10 mouse cellular contexts compared by ENCODE assay signal in genomic region chr15:84301641-84302420, GRCm38 (mm10). TPM values are rescaled to one million over a fixed set of nuclear protein-coding genes. Genes with fewer than 3 reads are reported as not detected.
DNase-seq lines count a peak whose midpoint lies in the region; ATAC-seq lines count a peak whose summit lies in the region.
"Had no signal": no experiment of that assay in that cellular context is flagged by ENCODE, and none has a peak within 500 bp of the region (broad histone marks: within the 10 kb centered on the region; RNA-seq: fewer than 3 reads in every experiment).

No protein-coding gene starts in this region.

- 56% methylated on average over 8 of the region's 8 CpGs for WGBS in heart, embryonic 12.5 days
- WGBS in forebrain, embryonic 10.5 days, result 19% methylated on average over 8 of the region's 8 CpGs
- 21% methylated on average over 8 of the region's 8 CpGs for WGBS in hindbrain, embryonic 16.5 days
- 28% methylated on average over 8 of the region's 8 CpGs for WGBS in neural tube, embryonic 12.5 days

- peak overlapping the region; percentile 29; the same call in 1 of the 2 replicates for H3K9ac ChIP-seq in heart, embryonic 12.5 days
- no peak overlapping the region; the same call in 1 of the 2 replicates for H3K9ac ChIP-seq in hindbrain, embryonic 16.5 days (ENCODE audit: low read depth, low read length)
- H3K9ac ChIP-seq in neural tube, embryonic 12.5 days, result 0 out of 2 replicates have a peak overlapping the region, but pooled peaks have one; percentile 3

- no peaks in the 10 kb centered on the region; the same call in 1 of the 2 replicates for H3K27me3 ChIP-seq in heart, embryonic 12.5 days (replicated peaks)
- H3K27me3 ChIP-seq in forebrain, embryonic 10.5 days (ENCODE audit: poor library complexity, severe bottlenecking), result peaks cover 71% of the 10 kb centered on the region
- H3K27me3 ChIP-seq in hindbrain, embryonic 16.5 days (replicated peaks; ENCODE audit: control insufficient read depth, insufficient read depth, low read length), result no peaks in the 10 kb centered on the region
- H3K27me3 ChIP-seq in neural tube, embryonic 12.5 days (replicated peaks), result no peaks in the 10 kb centered on the region

- H3K27ac ChIP-seq in heart, embryonic 12.5 days (ENCODE audit: poor library complexity, severe bottlenecking), result no peak overlapping the region
- peak overlapping the region; percentile 82 for H3K27ac ChIP-seq in forebrain, embryonic 10.5 days
- H3K27ac ChIP-seq in hindbrain, embryonic 16.5 days (ENCODE audit: low read depth, low read length), result peak overlapping the region; percentile 65
- H3K27ac ChIP-seq in neural tube, embryonic 12.5 days, result peak overlapping the region; percentile 10; the same call in 1 of the 2 replicates

- ATAC-seq in heart, embryonic 12.5 days (ENCODE audit: insufficient number of reproducible peaks, low FRiP score), result no peak
- no peak for ATAC-seq in hindbrain, embryonic 16.5 days
- ATAC-seq in neural tube, embryonic 12.5 days (ENCODE audit: low FRiP score, low read depth), result no peak

- H3K4me3 ChIP-seq in heart, embryonic 12.5 days, result no peak overlapping the region
- peak overlapping the region; percentile 2; the same call in 1 of the 2 replicates for H3K4me3 ChIP-seq in forebrain, embryonic 10.5 days
- H3K4me3 ChIP-seq in hindbrain, embryonic 16.5 days (ENCODE audit: low read length), result no peak overlapping the region
- H3K4me3 ChIP-seq in neural tube, embryonic 12.5 days, result no peak overlapping the region
- H3K4me3 ChIP-seq: myocyte had no signal

- H3K4me2 ChIP-seq in heart, embryonic 12.5 days, result no peak overlapping the region
- H3K4me2 ChIP-seq in hindbrain, embryonic 16.5 days (ENCODE audit: low read length), result no peak overlapping the region
- H3K4me2 ChIP-seq in neural tube, embryonic 12.5 days (replicated peaks), result 0 out of 2 replicates have a peak overlapping the region, but pooled peaks have one; percentile 7

- H3K36me3 ChIP-seq in heart, embryonic 12.5 days, result peaks cover 17% of the 10 kb centered on the region
- H3K36me3 ChIP-seq in forebrain, embryonic 10.5 days (replicated peaks), result no peaks in the 10 kb centered on the region
- H3K36me3 ChIP-seq in hindbrain, embryonic 16.5 days (ENCODE audit: control insufficient read depth, insufficient read depth, low read length), result no peaks in the 10 kb centered on the region
- H3K36me3 ChIP-seq in neural tube, embryonic 12.5 days, result no peaks in the 10 kb centered on the region

- no peaks in the 10 kb centered on the region for H3K9me3 ChIP-seq in heart, embryonic 12.5 days (replicated peaks)
- no peaks in the 10 kb centered on the region for H3K9me3 ChIP-seq in forebrain, embryonic 10.5 days
- H3K9me3 ChIP-seq in hindbrain, embryonic 16.5 days (ENCODE audit: control insufficient read depth, low read length), result no peaks in the 10 kb centered on the region
- H3K9me3 ChIP-seq in neural tube, embryonic 12.5 days, result no peaks in the 10 kb centered on the region

- no peak for DNase-seq in heart, postnatal 4 days
- no peak for DNase-seq in forebrain, embryonic 10.5 days (ENCODE audit: extremely low spot score, low spot score)
- DNase-seq in B cell, adult 2 months, result no peak
- no peak for DNase-seq in cerebellum, adult 9-11 months
- DNase-seq in adrenal gland, postnatal 4 days (ENCODE audit: low spot score in 2 of 2), result no peak
- DNase-seq: kidney, adult 9 months had no signal

- peaks cover 40% of the 10 kb centered on the region for H3K4me1 ChIP-seq in heart, embryonic 12.5 days (replicated peaks)
- peaks cover 74% of the 10 kb centered on the region for H3K4me1 ChIP-seq in forebrain, embryonic 10.5 days
- peaks cover 55% of the 10 kb centered on the region for H3K4me1 ChIP-seq in hindbrain, embryonic 16.5 days (ENCODE audit: control insufficient read depth, insufficient read depth, low read depth, low read length)
- H3K4me1 ChIP-seq in neural tube, embryonic 12.5 days, result peaks cover 78% of the 10 kb centered on the region

RNA-seq across cellular contexts. Expression of gene Parvg, which starts 22.0 kb away (rescaled TPM):
- 0.92 and 1.4 TPM in 2 replicates for polyA plus RNA-seq in heart, embryonic 12.5 days (2016; fragmentation: Nextera tagmentation; extraction: Ambion mirVana)
- 1 to 10 TPM; 1.6 to 2.4 TPM for total RNA-seq in heart, postnatal 4 days (2021)
- polyA plus RNA-seq in forebrain, embryonic 10.5 days (2016; fragmentation: Nextera tagmentation; extraction: Ambion mirVana), result 1.0 TPM in 2 replicates
- 1.4 TPM in 2 replicates for polyA plus RNA-seq in hindbrain, embryonic 16.5 days (2015; fragmentation: Nextera tagmentation; extraction: Ambion mirVana)
- polyA plus RNA-seq in neural tube, embryonic 12.5 days (2016; fragmentation: Nextera tagmentation; extraction: Ambion mirVana), result 1.4 and 1.7 TPM in 2 replicates
- 1 to 10 TPM; 4.3 to 5.9 TPM for total RNA-seq in adrenal gland, postnatal 4 days (2021)
